ENCODE assay signal across 12 mouse cellular contexts in genomic region chr8:114731260-114732140, GRCm38 (mm10).
DNase-seq lines count a peak whose midpoint lies in the region; ATAC-seq lines count a peak whose summit lies in the region.
"Had no signal": no experiment of that assay in that cellular context is flagged by ENCODE, and none has a peak within 500 bp of the region (broad histone marks: within the 10 kb centered on the region; RNA-seq: fewer than 3 reads in every experiment).

No protein-coding gene starts in this region.

- peak; percentile 21 to 36 for DNase-seq in cerebellum, adult 18-20 months
- no peak for DNase-seq in cerebellum, adult 11 months
- DNase-seq in cerebellum, postnatal 14 days = peak; percentile 15 to 20
- DNase-seq in adrenal gland, postnatal 36 days = no peak
- no peak for DNase-seq in thymus, postnatal 14 days
- no peak for DNase-seq in frontal cortex, postnatal 25 days (ENCODE audit: low spot score in 2 of 2)
- DNase-seq: gastrocnemius, postnatal 10 days; liver, embryonic 13.5 days had no signal

- H3K4me2 ChIP-seq in hindbrain, embryonic 15.5 days = peak overlapping the region; percentile 22
- peak overlapping the region; percentile 22 for H3K4me2 ChIP-seq in limb, embryonic 15.5 days
- H3K4me2 ChIP-seq: liver, embryonic 13.5 days had no signal

- no peak overlapping the region for H3K4me3 ChIP-seq in hindbrain, embryonic 15.5 days
- H3K4me3 ChIP-seq in limb, embryonic 15.5 days = no peak overlapping the region
- H3K4me3 ChIP-seq: layer of hippocampus, adult 2 months; liver, embryonic 13.5 days had no signal

- no peak overlapping the region for H3K27ac ChIP-seq in hindbrain, embryonic 15.5 days (replicated peaks)
- H3K27ac ChIP-seq in limb, embryonic 15.5 days = no peak overlapping the region
- H3K27ac ChIP-seq: layer of hippocampus, adult 2 months; liver, embryonic 13.5 days had no signal

- peaks cover 9% of the 10 kb centered on the region; the same call in 1 of the 2 replicates for H3K4me1 ChIP-seq in hindbrain, embryonic 15.5 days (replicated peaks)
- H3K4me1 ChIP-seq in limb, embryonic 15.5 days = peaks cover 12% of the 10 kb centered on the region
- H3K4me1 ChIP-seq: liver, embryonic 13.5 days had no signal

- no peaks in the 10 kb centered on the region for H3K9me3 ChIP-seq in hindbrain, embryonic 15.5 days
- H3K9me3 ChIP-seq in limb, embryonic 15.5 days = no peaks in the 10 kb centered on the region
- H3K9me3 ChIP-seq: liver, embryonic 13.5 days had no signal

- H3K36me3 ChIP-seq in hindbrain, embryonic 15.5 days = no peaks in the 10 kb centered on the region
- no peaks in the 10 kb centered on the region for H3K36me3 ChIP-seq in limb, embryonic 15.5 days
- H3K36me3 ChIP-seq: G1E; liver, embryonic 13.5 days had no signal

- WGBS in hindbrain, embryonic 15.5 days = 26% methylated on average over 17 of the region's 17 CpGs
- WGBS in limb, embryonic 15.5 days = 22% methylated on average over 17 of the region's 17 CpGs

- H3K9ac ChIP-seq in hindbrain, embryonic 15.5 days = no peak overlapping the region
- no peak overlapping the region for H3K9ac ChIP-seq in limb, embryonic 15.5 days
- H3K9ac ChIP-seq: liver, embryonic 13.5 days had no signal

- peak; percentile 51; the same call in 1 of the 2 replicates for ATAC-seq in hindbrain, embryonic 15.5 days (ENCODE audit: low FRiP score, low read depth)
- ATAC-seq in limb, embryonic 15.5 days (ENCODE audit: insufficient number of reproducible peaks, low FRiP score, low TSS enrichment, low read depth) = no peak

- 0 out of 2 replicates have a peak, but pooled peaks cover 7% of the 10 kb centered on the region for H3K27me3 ChIP-seq in hindbrain, embryonic 15.5 days
- peaks cover 7% of the 10 kb centered on the region for H3K27me3 ChIP-seq in limb, embryonic 15.5 days
- H3K27me3 ChIP-seq: liver, embryonic 13.5 days had no signal

Comparison
In these comparisons a context has a peak if more than half of its experiments do, and no peak if none do; other contexts are left out.
1. DNase-seq: peak in cerebellum, adult 18-20 months (2 of 2) and cerebellum, postnatal 14 days (2 of 2); none in cerebellum, adult 11 months (single experiment), adrenal gland, postnatal 36 days (0 of 2), thymus, postnatal 14 days (single experiment) and frontal cortex, postnatal 25 days (0 of 2).